Mouse (Mus musculus): ENCODE data around the gene Mcur1. TPM values are rescaled to one million over a fixed set of nuclear protein-coding genes. Genes with fewer than 3 reads are reported as not detected.

Mcur1 gene
- polyA plus RNA-seq, 1 experiment from 2014 or later: 18.2 TPM

DNA sequence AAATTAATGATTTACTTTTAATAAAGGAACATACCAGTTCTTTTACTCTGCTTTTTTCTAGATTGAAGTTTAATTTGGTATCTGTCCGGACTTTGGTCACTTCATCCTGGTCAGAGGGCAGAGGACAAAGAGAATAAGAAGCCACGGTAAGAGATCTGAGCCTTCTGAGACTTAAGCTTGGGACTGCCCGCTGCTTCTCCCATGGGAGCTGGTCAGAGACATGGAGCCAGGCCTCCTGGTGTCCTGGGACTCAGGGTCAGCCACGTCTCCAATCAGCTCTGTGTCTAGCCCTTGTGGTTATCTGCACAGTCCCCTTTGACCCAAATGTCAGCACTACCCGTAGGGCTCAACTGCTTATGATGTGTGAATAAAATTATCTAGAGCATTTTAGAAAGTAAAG is 11.4 kb downstream of the Mcur1 start:
- H3K9ac ChIP-seq: no peak overlapping the region
- 61% methylated on average over 5 of the region's 5 CpGs for WGBS
- H3K4me2 ChIP-seq: no peak overlapping the region
- no peak overlapping the region for H3K27ac ChIP-seq (ENCODE audit: poor library complexity, severe bottlenecking)
- H3K4me1 ChIP-seq (replicated peaks): no peaks in the 10 kb centered on the region
- no peaks in the 10 kb centered on the region for H3K27me3 ChIP-seq (replicated peaks)
- no peak overlapping the region for H3K4me3 ChIP-seq
- no peaks in the 10 kb centered on the region for H3K9me3 ChIP-seq (replicated peaks)
- H3K36me3 ChIP-seq: peaks cover 73% of the 10 kb centered on the region
- ATAC-seq (ENCODE audit: insufficient number of reproducible peaks, low FRiP score): no peak

- Histone ChIP-seq H3K27me3 (replicated peaks) (no peaks in the 10 kb centered on the region), H3K4me3 (no peak overlapping the region), H3K9me3 (replicated peaks) (no peaks in the 10 kb centered on the region), H3K9ac (no peak overlapping the region), H3K4me1 (replicated peaks) (no peaks in the 10 kb centered on the region), H3K36me3 (peaks cover 56% of the 10 kb centered on the region), H3K4me2 (no peak overlapping the region), H3K27ac (ENCODE audit: poor library complexity, severe bottlenecking) (no peak overlapping the region)
- ATAC-seq (ENCODE audit: insufficient number of reproducible peaks, low FRiP score): no peak
- WGBS: 30% methylated on average over 3 of the region's 3 CpGs
These were observed 13.1 kb downstream of the Mcur1 start for GRCm38 (mm10) chr13:43546861-43547260.

DNA sequence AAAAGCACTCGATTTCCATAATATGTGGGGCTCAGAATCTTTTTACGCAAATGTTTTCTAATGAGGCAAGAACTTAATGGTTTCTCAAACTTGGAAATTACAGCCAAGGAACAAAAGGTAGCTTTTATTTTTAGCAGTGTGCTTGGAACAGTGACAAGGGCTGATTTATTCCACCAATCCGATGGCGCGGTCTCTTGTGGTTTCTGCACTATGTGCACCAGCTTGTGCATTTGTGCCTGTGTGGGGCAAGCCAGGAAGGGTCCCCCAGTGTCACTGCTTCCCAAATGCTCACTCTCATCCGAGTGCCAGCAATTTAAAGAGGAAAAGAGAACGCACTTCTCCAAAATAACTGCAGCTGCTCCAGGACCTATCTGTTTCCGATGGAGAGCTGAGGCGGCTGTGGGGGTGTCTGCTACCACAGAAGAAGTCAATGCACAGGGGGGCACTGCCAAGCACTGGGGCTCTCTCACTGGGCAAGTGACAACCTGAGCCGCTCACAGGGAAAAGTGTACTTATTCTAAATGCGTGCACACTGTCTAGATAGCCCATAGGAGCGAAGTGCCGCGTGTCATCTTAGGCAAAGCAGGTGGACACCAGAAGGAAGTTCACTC is 19.7 kb downstream of the Mcur1 start:
- Histone ChIP-seq H3K27me3 (replicated peaks) (no peaks in the 10 kb centered on the region), H3K9ac (no peak overlapping the region), H3K4me3 (no peak overlapping the region), H3K27ac (ENCODE audit: poor library complexity, severe bottlenecking) (no peak overlapping the region), H3K36me3 (peaks cover 21% of the 10 kb centered on the region), H3K4me1 (replicated peaks) (peaks cover 28% of the 10 kb centered on the region), H3K4me2 (no peak overlapping the region), H3K9me3 (replicated peaks) (no peaks in the 10 kb centered on the region)
- WGBS: 87% methylated on average over 14 of the region's 14 CpGs
- ATAC-seq (ENCODE audit: insufficient number of reproducible peaks, low FRiP score): no peak

- Histone ChIP-seq H3K27me3 (replicated peaks) (no peaks in the 10 kb centered on the region), H3K36me3 (peaks cover 14% of the 10 kb centered on the region), H3K4me2 (no peak overlapping the region), H3K4me1 (replicated peaks) (peaks cover 32% of the 10 kb centered on the region), H3K4me3 (no peak overlapping the region), H3K27ac (ENCODE audit: poor library complexity, severe bottlenecking) (no peak overlapping the region), H3K9me3 (replicated peaks) (no peaks in the 10 kb centered on the region), H3K9ac (no peak overlapping the region)
- 80% methylated on average over 3 of the region's 3 CpGs for WGBS
- no peak for ATAC-seq (ENCODE audit: insufficient number of reproducible peaks, low FRiP score)
These were observed 20.6 kb downstream of the Mcur1 start for GRCm38 (mm10) chr13:43539409-43539808.

DNA sequence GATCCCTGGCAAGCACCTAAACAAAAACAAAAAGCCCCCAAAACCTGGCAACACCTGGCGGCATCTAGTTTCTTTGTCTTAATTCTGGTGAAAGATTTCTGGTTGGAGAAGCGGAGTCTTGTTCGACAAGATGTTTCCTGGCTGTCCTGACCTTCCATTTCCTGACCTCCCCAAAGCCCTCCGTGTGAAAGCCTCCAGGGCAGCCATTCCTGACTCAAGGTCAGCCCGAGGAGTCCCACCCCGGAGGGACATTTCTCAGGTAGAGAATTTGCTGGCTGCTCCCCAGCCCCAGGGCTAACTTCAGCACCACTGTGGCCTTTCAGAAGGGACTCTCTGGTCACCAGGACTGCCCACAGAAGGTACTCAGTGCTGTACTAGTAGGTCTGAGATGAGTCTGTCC is 22.1 kb downstream of the Mcur1 start:
- H3K4me3 ChIP-seq: no peak overlapping the region
- no peak for ATAC-seq (ENCODE audit: insufficient number of reproducible peaks, low FRiP score)
- no peaks in the 10 kb centered on the region for H3K9me3 ChIP-seq (replicated peaks)
- peaks cover 32% of the 10 kb centered on the region for H3K4me1 ChIP-seq (replicated peaks)
- H3K27me3 ChIP-seq (replicated peaks): no peaks in the 10 kb centered on the region
- no peak overlapping the region for H3K4me2 ChIP-seq
- H3K27ac ChIP-seq (ENCODE audit: poor library complexity, severe bottlenecking): no peak overlapping the region
- no peak overlapping the region for H3K9ac ChIP-seq
- WGBS: 47% methylated on average over 6 of the region's 6 CpGs
- 0 out of 2 replicates have a peak, but pooled peaks cover 6% of the 10 kb centered on the region for H3K36me3 ChIP-seq

- ATAC-seq (ENCODE audit: insufficient number of reproducible peaks, low FRiP score): no peak
- no peaks in the 10 kb centered on the region for H3K9me3 ChIP-seq (replicated peaks)
- 81% methylated on average over 4 of the region's 4 CpGs for WGBS
- no peaks in the 10 kb centered on the region for H3K27me3 ChIP-seq (replicated peaks)
- no peak overlapping the region for H3K4me2 ChIP-seq
- no peak overlapping the region for H3K4me3 ChIP-seq
- no peak overlapping the region for H3K27ac ChIP-seq (ENCODE audit: poor library complexity, severe bottlenecking)
- no peak overlapping the region for H3K9ac ChIP-seq
- no peaks in the 10 kb centered on the region for H3K36me3 ChIP-seq
- peaks cover 62% of the 10 kb centered on the region for H3K4me1 ChIP-seq (replicated peaks)
These were observed 26.0 kb downstream of the Mcur1 start for GRCm38 (mm10) chr13:43534015-43534414.

GRCm38 (mm10) chr13:43530832-43531693 is 28.9 kb downstream of the Mcur1 start:
- H3K9ac ChIP-seq: 0 out of 2 replicates have a peak overlapping the region, but pooled peaks have one; percentile 11
- peak; percentile 58 for ATAC-seq (ENCODE audit: insufficient number of reproducible peaks, low FRiP score)
- H3K27me3 ChIP-seq (replicated peaks): no peaks in the 10 kb centered on the region
- H3K4me1 ChIP-seq (replicated peaks): peaks cover 42% of the 10 kb centered on the region
- WGBS: 12% methylated on average over 13 of the region's 13 CpGs
- H3K4me2 ChIP-seq: peak overlapping the region; percentile 43
- H3K36me3 ChIP-seq: no peaks in the 10 kb centered on the region
- H3K27ac ChIP-seq (ENCODE audit: poor library complexity, severe bottlenecking): peak overlapping the region; percentile 86
- no peaks in the 10 kb centered on the region for H3K9me3 ChIP-seq (replicated peaks)
- no peak overlapping the region for H3K4me3 ChIP-seq

DNA sequence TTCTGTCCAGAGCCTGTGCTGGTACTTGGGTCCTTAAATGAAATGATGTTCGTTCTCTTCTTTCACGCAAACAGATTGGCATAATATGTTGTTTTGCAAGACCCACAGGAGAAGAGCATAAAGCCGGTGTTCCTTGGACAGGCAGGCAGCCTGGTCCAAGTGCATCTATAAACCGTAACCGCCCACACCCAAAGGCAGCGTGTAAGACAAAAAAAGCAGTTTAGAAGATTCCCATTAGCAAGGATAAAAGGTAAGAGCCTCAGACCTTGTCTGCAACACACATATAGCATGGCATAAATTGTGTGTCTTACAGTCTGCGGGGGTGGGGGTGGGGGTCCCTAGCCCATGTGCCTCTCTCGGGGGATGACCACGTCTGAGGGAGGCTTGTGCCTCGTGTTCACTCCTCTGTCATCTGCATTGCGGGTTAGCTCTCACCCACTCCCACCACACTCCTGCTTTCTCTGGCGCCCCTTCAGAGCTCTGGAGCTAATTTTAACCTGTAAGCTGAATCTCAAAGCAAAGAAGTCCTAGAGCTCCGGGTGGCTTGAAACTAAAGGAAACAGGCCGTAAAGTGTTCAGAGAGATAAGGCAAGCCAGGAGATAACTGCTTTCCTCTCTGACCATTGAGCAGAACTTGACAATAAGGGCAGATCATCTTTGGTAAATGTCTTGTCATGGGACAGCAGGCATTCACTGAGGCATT is 29.7 kb downstream of the Mcur1 start:
- Histone ChIP-seq H3K4me1 (replicated peaks) (peaks cover 47% of the 10 kb centered on the region), H3K9ac (peak overlapping the region; percentile 0; the same call in 1 of the 2 replicates), H3K4me3 (no peak overlapping the region), H3K27me3 (replicated peaks) (no peaks in the 10 kb centered on the region), H3K27ac (ENCODE audit: poor library complexity, severe bottlenecking) (peak overlapping the region; percentile 86), H3K9me3 (replicated peaks) (no peaks in the 10 kb centered on the region), H3K36me3 (no peaks in the 10 kb centered on the region), H3K4me2 (peak overlapping the region; percentile 27)
- peak; percentile 60 for ATAC-seq (ENCODE audit: insufficient number of reproducible peaks, low FRiP score)
- WGBS: 32% methylated on average over 14 of the region's 14 CpGs

DNA sequence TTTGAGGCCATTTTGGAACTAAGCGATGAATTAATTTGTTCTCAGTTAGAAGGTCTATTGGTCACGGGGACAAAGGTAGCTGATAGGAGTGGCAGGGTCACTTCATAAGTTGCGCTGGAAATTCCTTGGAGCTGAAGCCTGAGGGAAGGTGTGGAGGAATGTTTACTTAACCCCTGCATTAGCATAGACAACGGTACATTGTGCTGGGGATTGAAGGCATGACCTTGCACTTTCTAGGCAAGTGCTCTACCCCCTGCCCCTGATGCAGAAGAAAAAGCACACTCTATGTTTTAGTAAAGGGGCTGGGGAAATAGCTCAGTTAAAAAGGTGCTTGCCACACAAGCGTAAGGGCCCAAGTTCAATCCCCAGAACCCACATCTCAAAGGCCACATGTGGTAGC is 33.7 kb downstream of the Mcur1 start:
- H3K27ac ChIP-seq (ENCODE audit: poor library complexity, severe bottlenecking): no peak overlapping the region
- ATAC-seq (ENCODE audit: insufficient number of reproducible peaks, low FRiP score): no peak
- no peak overlapping the region for H3K9ac ChIP-seq
- peaks cover 58% of the 10 kb centered on the region for H3K4me1 ChIP-seq (replicated peaks)
- no peaks in the 10 kb centered on the region for H3K9me3 ChIP-seq (replicated peaks)
- no peaks in the 10 kb centered on the region for H3K27me3 ChIP-seq (replicated peaks)
- 72% methylated on average over 5 of the region's 5 CpGs for WGBS
- no peaks in the 10 kb centered on the region for H3K36me3 ChIP-seq
- H3K4me3 ChIP-seq: no peak overlapping the region
- no peak overlapping the region for H3K4me2 ChIP-seq

- no peak overlapping the region for H3K9ac ChIP-seq
These were observed 34.4 kb downstream of the Mcur1 start for GRCm38 (mm10) chr13:43525363-43526134.

More at GRCm38 (mm10) chr13:43525363-43526134, 34.4 kb downstream of the Mcur1 start:
- Histone ChIP-seq H3K4me2 (no peak overlapping the region), H3K4me1 (replicated peaks) (peaks cover 53% of the 10 kb centered on the region), H3K27ac (ENCODE audit: poor library complexity, severe bottlenecking) (peak overlapping the region; percentile 33), H3K36me3 (no peaks in the 10 kb centered on the region), H3K27me3 (replicated peaks) (no peaks in the 10 kb centered on the region), H3K9me3 (replicated peaks) (no peaks in the 10 kb centered on the region), H3K4me3 (no peak overlapping the region)
- 50% methylated on average over 16 of the region's 16 CpGs for WGBS
- ATAC-seq (ENCODE audit: insufficient number of reproducible peaks, low FRiP score): no peak
